Mouse (Mus musculus): ENCODE results near the gene Fam122c. TPM values are rescaled to one million over a fixed set of nuclear protein-coding genes. Genes with fewer than 3 reads are reported as not detected.
A peak's percentile ranks its signal among the peaks of the same experiment; 100 is the strongest.
"Not testable (repeated sequence)": the region's sequence is repeated elsewhere in the genome, so short reads cannot be mapped to it uniquely, and the experiment has no call there.

The Fam122c gene
- polyA plus RNA-seq, 1 experiment from 2014 or later: not detected

- not testable (repeated sequence) for H3K9ac ChIP-seq; H3K4me3 ChIP-seq (replicated peaks); H3K4me1 ChIP-seq; H3K9me3 ChIP-seq; H3K36me3 ChIP-seq; H3K27ac ChIP-seq; H3K27me3 ChIP-seq (replicated peaks); H3K4me2 ChIP-seq; ATAC-seq (ENCODE audit: insufficient read depth, low FRiP score, low read depth)
- 74% methylated on average over 3 of the region's 3 CpGs for WGBS
Measured at GRCm38 (mm10) chrX:53271628-53272027, 1.6 kb upstream of the Fam122c start.

GRCm38 (mm10) chrX:53287924-53288323, 14.7 kb downstream of the Fam122c start:
- H3K4me2 ChIP-seq: no peak overlapping the region
- H3K4me1 ChIP-seq: no peaks in the 10 kb centered on the region
- no peaks in the 10 kb centered on the region for H3K36me3 ChIP-seq
- no peaks in the 10 kb centered on the region for H3K27me3 ChIP-seq (replicated peaks)
- no peak overlapping the region for H3K4me3 ChIP-seq (replicated peaks)
- no peaks in the 10 kb centered on the region for H3K9me3 ChIP-seq
- WGBS: 54% methylated on average over 5 of the region's 5 CpGs
- no peak for ATAC-seq (ENCODE audit: insufficient read depth, low FRiP score, low read depth)
- H3K9ac ChIP-seq: no peak overlapping the region
- H3K27ac ChIP-seq: peak overlapping the region; percentile 44; the same call in 1 of the 2 replicates

- no peak for ATAC-seq (ENCODE audit: insufficient read depth, low FRiP score, low read depth)
- no peak overlapping the region for H3K4me2 ChIP-seq
Measured at GRCm38 (mm10) chrX:53320564-53320963, 47.3 kb downstream of the Fam122c start.

GRCm38 (mm10) chrX:53321111-53321510, 47.9 kb downstream of the Fam122c start:
- H3K4me2 ChIP-seq: no peak overlapping the region
- ATAC-seq (ENCODE audit: insufficient read depth, low FRiP score, low read depth): no peak
- H3K36me3 ChIP-seq: no peaks in the 10 kb centered on the region
- no peaks in the 10 kb centered on the region for H3K27me3 ChIP-seq (replicated peaks)
- WGBS: 77% methylated on average over 4 of the region's 4 CpGs
- no peaks in the 10 kb centered on the region for H3K9me3 ChIP-seq
- H3K9ac ChIP-seq: no peak overlapping the region
- H3K27ac ChIP-seq: no peak overlapping the region
- no peaks in the 10 kb centered on the region for H3K4me1 ChIP-seq
- H3K4me3 ChIP-seq (replicated peaks): no peak overlapping the region

More at GRCm38 (mm10) chrX:53320564-53320963, 47.3 kb downstream of the Fam122c start:
- no peaks in the 10 kb centered on the region for H3K36me3 ChIP-seq
- H3K9ac ChIP-seq: no peak overlapping the region
- H3K9me3 ChIP-seq: no peaks in the 10 kb centered on the region
- no peaks in the 10 kb centered on the region for H3K4me1 ChIP-seq
- WGBS: 60% methylated on average over 2 of the region's 2 CpGs
- no peak overlapping the region for H3K4me3 ChIP-seq (replicated peaks)
- H3K27ac ChIP-seq: no peak overlapping the region
- H3K27me3 ChIP-seq (replicated peaks): no peaks in the 10 kb centered on the region

GRCm38 (mm10) chrX:53330396-53330795, 57.2 kb downstream of the Fam122c start:
- Histone ChIP-seq H3K36me3 (no peaks in the 10 kb centered on the region), H3K9me3 (no peaks in the 10 kb centered on the region), H3K4me1 (no peaks in the 10 kb centered on the region), H3K27me3 (replicated peaks) (no peaks in the 10 kb centered on the region), H3K27ac (no peak overlapping the region), H3K9ac (no peak overlapping the region), H3K4me2 (no peak overlapping the region), H3K4me3 (replicated peaks) (no peak overlapping the region)
- WGBS: 86% methylated on average over 4 of the region's 4 CpGs
- no peak for ATAC-seq (ENCODE audit: insufficient read depth, low FRiP score, low read depth)

- no peak for ATAC-seq (ENCODE audit: insufficient read depth, low FRiP score, low read depth)
- no peaks in the 10 kb centered on the region for H3K27me3 ChIP-seq (replicated peaks)
- H3K4me3 ChIP-seq (replicated peaks): no peak overlapping the region
- no peaks in the 10 kb centered on the region for H3K9me3 ChIP-seq
- no peak overlapping the region for H3K9ac ChIP-seq
- H3K27ac ChIP-seq: no peak overlapping the region
- no peaks in the 10 kb centered on the region for H3K36me3 ChIP-seq
- no peak overlapping the region for H3K4me2 ChIP-seq
- no peaks in the 10 kb centered on the region for H3K4me1 ChIP-seq
Measured at GRCm38 (mm10) chrX:53337355-53337754, 64.1 kb downstream of the Fam122c start.

GRCm38 (mm10) chrX:53341531-53341930, 68.3 kb downstream of the Fam122c start:
- no peak overlapping the region for H3K9ac ChIP-seq
- H3K4me2 ChIP-seq: no peak overlapping the region
- H3K9me3 ChIP-seq: no peaks in the 10 kb centered on the region
- no peak overlapping the region for H3K27ac ChIP-seq
- no peak overlapping the region for H3K4me3 ChIP-seq (replicated peaks)
- no peak for ATAC-seq (ENCODE audit: insufficient read depth, low FRiP score, low read depth)
- H3K4me1 ChIP-seq: no peaks in the 10 kb centered on the region
- H3K36me3 ChIP-seq: no peaks in the 10 kb centered on the region
- no peaks in the 10 kb centered on the region for H3K27me3 ChIP-seq (replicated peaks)
- WGBS: 58% methylated on average over 2 of the region's 2 CpGs

- Histone ChIP-seq H3K4me1 (no peaks in the 10 kb centered on the region), H3K9me3 (no peaks in the 10 kb centered on the region), H3K9ac (no peak overlapping the region), H3K27me3 (replicated peaks) (no peaks in the 10 kb centered on the region), H3K27ac (no peak overlapping the region), H3K4me2 (no peak overlapping the region), H3K36me3 (no peaks in the 10 kb centered on the region), H3K4me3 (replicated peaks) (no peak overlapping the region)
- no peak for ATAC-seq (ENCODE audit: insufficient read depth, low FRiP score, low read depth)
- 86% methylated on average over 4 of the region's 4 CpGs for WGBS
Measured at GRCm38 (mm10) chrX:53348374-53348773, 75.2 kb downstream of the Fam122c start.

GRCm38 (mm10) chrX:53364668-53365383, 91.6 kb downstream of the Fam122c start:
- no peak for ATAC-seq (ENCODE audit: insufficient read depth, low FRiP score, low read depth)
- H3K9me3 ChIP-seq: no peaks in the 10 kb centered on the region
- H3K27me3 ChIP-seq (replicated peaks): no peaks in the 10 kb centered on the region
- no peak overlapping the region for H3K4me3 ChIP-seq (replicated peaks)
- no peak overlapping the region for H3K9ac ChIP-seq
- H3K27ac ChIP-seq: no peak overlapping the region
- no peak overlapping the region for H3K4me2 ChIP-seq
- 77% methylated on average over 7 of the region's 7 CpGs for WGBS
- no peaks in the 10 kb centered on the region for H3K4me1 ChIP-seq
- H3K36me3 ChIP-seq: no peaks in the 10 kb centered on the region

GRCm38 (mm10) chrX:53369534-53370365, 96.5 kb downstream of the Fam122c start:
- peak overlapping the region; percentile 35; the same call in 1 of the 2 replicates for H3K9ac ChIP-seq
- peak overlapping the region; percentile 72 for H3K27ac ChIP-seq
- no peaks in the 10 kb centered on the region for H3K9me3 ChIP-seq
- peak; percentile 86 for ATAC-seq (ENCODE audit: insufficient read depth, low FRiP score, low read depth)
- no peaks in the 10 kb centered on the region for H3K27me3 ChIP-seq (replicated peaks)
- H3K4me3 ChIP-seq (replicated peaks): peak overlapping the region; percentile 58
- H3K4me1 ChIP-seq: no peaks in the 10 kb centered on the region
- no peaks in the 10 kb centered on the region for H3K36me3 ChIP-seq
- 21% methylated on average over 25 of the region's 25 CpGs for WGBS
- peak overlapping the region; percentile 62 for H3K4me2 ChIP-seq

- Histone ChIP-seq H3K9ac (peak within 1 kb of the TSS; percentile 35; the same call in 1 of the 2 replicates), H3K4me1 (no peaks in the 10 kb centered on the region), H3K9me3 (no peaks in the 10 kb centered on the region), H3K36me3 (no peaks in the 10 kb centered on the region), H3K27ac (peak within 1 kb of the TSS; percentile 72), H3K27me3 (replicated peaks) (no peaks in the 10 kb centered on the region), H3K4me2 (peak within 1 kb of the TSS; percentile 62), H3K4me3 (replicated peaks) (peak within 1 kb of the TSS; percentile 58)
- peak; percentile 94 for ATAC-seq (ENCODE audit: insufficient read depth, low FRiP score, low read depth)
- 23% methylated on average over 13 of the region's 15 CpGs for WGBS
Measured at GRCm38 (mm10) chrX:53370366-53370740, 97.1 kb downstream of the Fam122c start, which contains the start of gene Mospd1. TSS of gene Mospd1 (minus strand) at chrX:53370502.
